Mouse (Mus musculus): ENCODE data around the gene Iffo2. TPM values are rescaled to one million over a fixed set of nuclear protein-coding genes. Genes with fewer than 3 reads are reported as not detected.

Iffo2 gene
- total and polyA plus RNA-seq, 3 experiments, result 0.38 to 3.0 (median 0.60) TPM

DNA sequence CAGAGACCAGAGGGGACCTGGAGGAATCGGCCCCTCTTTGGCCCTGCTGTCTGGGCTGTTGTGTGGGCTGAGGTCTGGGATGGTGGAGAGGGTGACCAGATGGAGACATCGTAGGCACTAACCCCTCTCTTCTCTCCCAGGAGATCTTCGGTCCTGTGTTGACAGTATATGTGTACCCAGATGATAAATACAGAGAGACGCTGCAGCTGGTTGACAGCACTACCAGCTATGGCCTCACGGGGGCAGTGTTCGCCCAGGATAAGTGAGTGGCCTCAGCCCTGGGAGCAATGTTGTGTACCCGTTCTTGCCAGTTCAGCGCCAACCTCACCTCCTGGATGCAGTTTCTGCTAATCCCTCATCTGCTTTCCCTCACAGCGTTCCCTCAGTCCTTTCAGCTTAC, 113.6 kb downstream of the Iffo2 start:
- Histone ChIP-seq H3K27ac (ENCODE audit: insufficient read depth, low read depth) (no peak overlapping the region), H3K36me3 (replicated peaks in 1 of 2; ENCODE audit: control insufficient read depth in 1 of 2, insufficient read depth in 1 of 2, low read length in 1 of 2) (peaks cover 25 to 42% of the 10 kb centered on the region in 2 experiments), H3K9ac (ENCODE audit: insufficient read depth, low read depth) (no peak overlapping the region), H3K4me2 (ENCODE audit: insufficient read depth, low read depth, poor library complexity, severe bottlenecking) (no peak overlapping the region), H3K27me3 (replicated peaks) (no peaks in the 10 kb centered on the region), H3K4me3 (replicated peaks in 1 of 3; ENCODE audit: low read depth in 2 of 3, low read length in 2 of 3, poor library complexity in 1 of 3) (no peak overlapping the region), H3K4me1 (ENCODE audit: control insufficient read depth in 1 of 2, insufficient read depth in 2 of 2) (peaks cover 20 to 27% of the 10 kb centered on the region in 2 experiments), H3K79me2 (replicated peaks; ENCODE audit: control insufficient read depth, extremely low read depth, insufficient read depth, poor library complexity, severe bottlenecking) (no peaks in the 10 kb centered on the region), H3K9me3 (replicated peaks; ENCODE audit: low read length) (peaks cover 3% of the 10 kb centered on the region)
- DNase-seq (ENCODE audit: extremely low read depth), result peak; percentile 71
- in situ Hi-C loops (cut with MboI; ENCODE audit: low pct_ligation_motif_present, low pct_unique_long_range_greater_than_20kb, low sequenced_read_pairs) (no loop called here), dilution Hi-C loops (cut with MboI; ENCODE audit: extremely low pct_ligation_motif_present, extremely low pct_unique_long_range_greater_than_20kb, low sequenced_read_pairs) (no loop called here)
- no peak for TF ChIP-seq NRF1 (IDR thresholded peaks at IDR 0.05; ENCODE audit: low read depth, low read length)
- no peak for TF ChIP-seq TBP (conservative IDR thresholded peaks at IDR 0.05; ENCODE audit: low read depth, low read length)
- TF ChIP-seq ZNF384 (IDR thresholded peaks at IDR 0.05; ENCODE audit: low read depth, low read length), result no peak
- peak; percentile 40; the same call in 1 of the 2 replicates for TF ChIP-seq TCF12 (IDR thresholded peaks at IDR 0.05; ENCODE audit: low read depth, low read length)
- no peak for TF ChIP-seq ZMIZ1 (IDR thresholded peaks at IDR 0.05; ENCODE audit: low read depth, low read length)
- TF ChIP-seq CHD1 (IDR thresholded peaks at IDR 0.05; ENCODE audit: low read depth, low read length), result no peak
- no peak for TF ChIP-seq MAFK (IDR thresholded peaks at IDR 0.05; ENCODE audit: insufficient replicate concordance, low read length)
- no peak for TF ChIP-seq ETS1 (conservative IDR thresholded peaks at IDR 0.05; ENCODE audit: low read depth, low read length)
- no peak for TF ChIP-seq SIN3A (IDR thresholded peaks at IDR 0.05; ENCODE audit: low read length)
- TF ChIP-seq KAT2A (IDR thresholded peaks at IDR 0.05; ENCODE audit: insufficient replicate concordance, low read length), result no peak
- TF ChIP-seq CTCF (conservative IDR thresholded peaks at IDR 0.05 in 1 of 2, IDR thresholded peaks at IDR 0.05 in 1 of 2; ENCODE audit: low read depth in 2 of 2, low read length in 2 of 2), result peak; percentile 91 to 98
- no peak for TF ChIP-seq RCOR1 (conservative IDR thresholded peaks at IDR 0.05; ENCODE audit: low read depth, low read length)
- no peak for TF ChIP-seq IRF4 (IDR thresholded peaks at IDR 0.05; ENCODE audit: low read depth, low read length)
- no peak for TF ChIP-seq CHD2 (IDR thresholded peaks at IDR 0.05; ENCODE audit: low read length)
- peak; percentile 88 for TF ChIP-seq RAD21 (IDR thresholded peaks at IDR 0.05; ENCODE audit: low read depth, low read length)
- TF ChIP-seq PAX5 (IDR thresholded peaks at IDR 0.05; ENCODE audit: low read length), result no peak
- TF ChIP-seq SMC3 (IDR thresholded peaks at IDR 0.05; ENCODE audit: low read depth, low read length), result peak; percentile 82
- TF ChIP-seq POLR2AphosphoS2 (IDR thresholded peaks at IDR 0.05; ENCODE audit: low read depth, low read length), result no peak
- TF ChIP-seq ZC3H11A (IDR thresholded peaks at IDR 0.05; ENCODE audit: low read depth, low read length), result 0 out of 2 replicates have a peak, but pooled peaks have one; percentile 5
- TF ChIP-seq MYC (IDR thresholded peaks at IDR 0.05; ENCODE audit: low read depth, low read length), result no peak

DNA sequence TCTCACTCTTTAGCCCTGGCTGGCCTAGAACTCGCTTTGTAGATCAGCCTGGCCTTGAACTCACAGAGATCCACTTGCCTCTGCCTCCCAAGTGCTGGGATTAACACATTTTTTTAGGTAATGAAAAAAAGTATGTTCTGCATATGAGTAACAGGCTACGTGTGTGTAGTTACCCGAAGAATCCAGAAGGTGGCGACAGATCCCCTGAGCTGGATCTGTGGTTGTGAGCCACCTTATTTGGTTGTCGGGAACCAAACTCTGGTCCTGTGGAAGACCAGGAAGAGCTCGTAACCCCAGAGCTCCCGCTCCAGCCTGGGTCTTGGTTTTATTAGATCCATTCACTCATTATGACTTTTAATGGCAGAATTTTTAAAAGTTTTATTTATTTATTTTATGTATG, 116.6 kb downstream of the Iffo2 start:
- H3K4me3 ChIP-seq (replicated peaks in 1 of 3; ENCODE audit: low read depth in 2 of 3, low read length in 2 of 3, poor library complexity in 1 of 3), result no peak overlapping the region
- H3K9me3 ChIP-seq (replicated peaks; ENCODE audit: low read length), result peaks cover 3% of the 10 kb centered on the region
- dilution Hi-C loops (cut with MboI; ENCODE audit: extremely low pct_ligation_motif_present, extremely low pct_unique_long_range_greater_than_20kb, low sequenced_read_pairs), result no loop called here
- in situ Hi-C loops (cut with MboI; ENCODE audit: low pct_ligation_motif_present, low pct_unique_long_range_greater_than_20kb, low sequenced_read_pairs), result no loop called here
- H3K79me2 ChIP-seq (replicated peaks; ENCODE audit: control insufficient read depth, extremely low read depth, insufficient read depth, poor library complexity, severe bottlenecking), result no peaks in the 10 kb centered on the region
- H3K4me1 ChIP-seq (ENCODE audit: control insufficient read depth in 1 of 2, insufficient read depth in 2 of 2), result peaks cover 8 to 16% of the 10 kb centered on the region in 2 experiments; a peak in 3 of 4 replicates
- H3K36me3 ChIP-seq (replicated peaks in 1 of 2; ENCODE audit: control insufficient read depth in 1 of 2, insufficient read depth in 1 of 2, low read length in 1 of 2), result peaks cover 25 to 40% of the 10 kb centered on the region in 2 experiments
- H3K27me3 ChIP-seq (replicated peaks), result peaks cover 16% of the 10 kb centered on the region
- DNase-seq (ENCODE audit: extremely low read depth), result peak; percentile 28
- TF ChIP-seq CTCF (conservative IDR thresholded peaks at IDR 0.05 in 1 of 2, IDR thresholded peaks at IDR 0.05 in 1 of 2; ENCODE audit: low read depth in 2 of 2, low read length in 2 of 2), result peak in 1 of 2 experiments; percentile 55; a peak in 3 of 4 replicates
- peak; percentile 40 for TF ChIP-seq SMC3 (IDR thresholded peaks at IDR 0.05; ENCODE audit: low read depth, low read length)
- TF ChIP-seq RAD21 (IDR thresholded peaks at IDR 0.05; ENCODE audit: low read depth, low read length), result peak; percentile 31
- no peak for TF ChIP-seq MAZ (IDR thresholded peaks at IDR 0.05; ENCODE audit: low read depth, low read length)
- no peak overlapping the region for H3K27ac ChIP-seq (ENCODE audit: insufficient read depth, low read depth)
- H3K4me2 ChIP-seq (ENCODE audit: insufficient read depth, low read depth, poor library complexity, severe bottlenecking), result no peak overlapping the region
- no peak overlapping the region for H3K9ac ChIP-seq (ENCODE audit: insufficient read depth, low read depth)
